Mouse (Mus musculus): ENCODE results near the gene Gm20721. TPM values are rescaled to one million over a fixed set of nuclear protein-coding genes. Genes with fewer than 3 reads are reported as not detected.
A peak's percentile ranks its signal among the peaks of the same experiment; 100 is the strongest.

Gene Gm20721
- total and polyA plus RNA-seq, 3 experiments: 55.7 to 363 TPM; not detected in 1

DNA sequence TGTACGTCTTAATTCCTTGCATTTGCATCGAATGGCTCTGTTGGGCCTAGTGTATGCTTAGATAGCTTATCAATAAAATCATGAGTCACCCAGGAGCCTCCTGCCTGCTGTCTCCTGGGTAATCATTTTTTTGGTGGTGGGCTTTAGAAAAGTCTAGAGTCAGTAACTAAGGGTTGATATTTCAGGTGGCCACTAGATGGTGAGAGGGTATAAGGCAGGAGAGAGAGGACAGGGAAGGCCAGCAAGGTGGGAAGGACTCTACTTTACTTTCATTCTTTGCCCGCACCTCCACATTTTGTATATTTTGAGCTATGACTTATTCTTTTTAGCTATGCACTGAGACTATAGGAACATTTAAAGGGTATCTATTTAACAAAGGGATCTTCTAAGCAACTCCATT, 38.6 kb downstream of the Gm20721 start:
- Histone ChIP-seq H3K27me3 (replicated peaks) (no peaks in the 10 kb centered on the region), H3K9me3 (replicated peaks; ENCODE audit: low read length) (no peaks in the 10 kb centered on the region)

GRCm38 (mm10) chr2:174305646-174306045, 40.9 kb downstream of the Gm20721 start:
- in situ Hi-C loops (cut with MboI; ENCODE audit: low pct_ligation_motif_present, low pct_unique_long_range_greater_than_20kb, low sequenced_read_pairs) (no loop called here), dilution Hi-C loops (cut with MboI; ENCODE audit: extremely low pct_ligation_motif_present, extremely low pct_unique_long_range_greater_than_20kb, low sequenced_read_pairs) (no loop called here)
- TF ChIP-seq TCF12 (IDR thresholded peaks at IDR 0.05; ENCODE audit: low read depth, low read length) (no peak), ZKSCAN1 (IDR thresholded peaks at IDR 0.05; ENCODE audit: borderline replicate concordance, low read depth, low read length) (no peak), IRF4 (IDR thresholded peaks at IDR 0.05; ENCODE audit: low read depth, low read length) (no peak), JUN (IDR thresholded peaks at IDR 0.05; ENCODE audit: insufficient read depth, low read depth, low read length) (no peak), USF1 (IDR thresholded peaks at IDR 0.05; ENCODE audit: low read depth, low read length) (no peak), JUND (conservative IDR thresholded peaks at IDR 0.05; ENCODE audit: low read depth, low read length) (no peak), SIN3A (IDR thresholded peaks at IDR 0.05; ENCODE audit: low read length) (no peak), MAFK (IDR thresholded peaks at IDR 0.05; ENCODE audit: insufficient replicate concordance, low read length) (no peak), BHLHE40 (IDR thresholded peaks at IDR 0.05; ENCODE audit: low read depth, low read length) (no peak), MXI1 (IDR thresholded peaks at IDR 0.05; ENCODE audit: low read depth, low read length) (no peak), TBP (conservative IDR thresholded peaks at IDR 0.05; ENCODE audit: low read depth, low read length) (no peak), POLR2AphosphoS2 (IDR thresholded peaks at IDR 0.05; ENCODE audit: low read depth, low read length) (no peak), CHD1 (IDR thresholded peaks at IDR 0.05; ENCODE audit: low read depth, low read length) (no peak), RCOR1 (conservative IDR thresholded peaks at IDR 0.05; ENCODE audit: low read depth, low read length) (no peak), ETS1 (conservative IDR thresholded peaks at IDR 0.05; ENCODE audit: low read depth, low read length) (no peak), SMC3 (IDR thresholded peaks at IDR 0.05; ENCODE audit: low read depth, low read length) (no peak), CTCF (conservative IDR thresholded peaks at IDR 0.05 in 1 of 2, IDR thresholded peaks at IDR 0.05 in 1 of 2; ENCODE audit: low read depth in 2 of 2, low read length in 2 of 2) (no peak), ZC3H11A (IDR thresholded peaks at IDR 0.05; ENCODE audit: low read depth, low read length) (no peak), ZMIZ1 (IDR thresholded peaks at IDR 0.05; ENCODE audit: low read depth, low read length) (no peak), GABPA (IDR thresholded peaks at IDR 0.05; ENCODE audit: insufficient replicate concordance, low read depth, low read length) (no peak)

More for the DNA sequence above, 38.6 kb downstream of the Gm20721 start:
- in situ Hi-C loops (cut with MboI; ENCODE audit: low pct_ligation_motif_present, low pct_unique_long_range_greater_than_20kb, low sequenced_read_pairs): no loop called here
- Histone ChIP-seq H3K4me1 (ENCODE audit: control insufficient read depth in 1 of 2, insufficient read depth in 2 of 2) (peaks cover 0 to 10% of the 10 kb centered on the region in 2 experiments; a peak in 2 of 4 replicates), H3K4me2 (ENCODE audit: insufficient read depth, low read depth, poor library complexity, severe bottlenecking) (no peak overlapping the region), H3K4me3 (replicated peaks in 1 of 3; ENCODE audit: low read depth in 2 of 3, low read length in 2 of 3, poor library complexity in 1 of 3) (no peak overlapping the region), H3K27ac (ENCODE audit: insufficient read depth, low read depth) (no peak overlapping the region), H3K36me3 (replicated peaks in 1 of 2; ENCODE audit: control insufficient read depth in 1 of 2, insufficient read depth in 1 of 2, low read length in 1 of 2) (no peaks in the 10 kb centered on the region), H3K9ac (ENCODE audit: insufficient read depth, low read depth) (no peak overlapping the region), H3K79me2 (replicated peaks; ENCODE audit: control insufficient read depth, extremely low read depth, insufficient read depth, poor library complexity, severe bottlenecking) (no peaks in the 10 kb centered on the region)
- DNase-seq (ENCODE audit: extremely low read depth): no peak
- TF ChIP-seq POLR2A (IDR thresholded peaks at IDR 0.05; ENCODE audit: low read depth, low read length): no peak
- no peak for TF ChIP-seq CHD1 (IDR thresholded peaks at IDR 0.05; ENCODE audit: low read depth, low read length)
- TF ChIP-seq KAT2A (IDR thresholded peaks at IDR 0.05; ENCODE audit: insufficient replicate concordance, low read length): no peak
- TF ChIP-seq SMC3 (IDR thresholded peaks at IDR 0.05; ENCODE audit: low read depth, low read length): peak; percentile 29; the same call in 1 of the 2 replicates
- peak; percentile 57 for TF ChIP-seq RAD21 (IDR thresholded peaks at IDR 0.05; ENCODE audit: low read depth, low read length)
- peak in 1 of 2 experiments; percentile 48; a peak in 2 of 4 replicates for TF ChIP-seq CTCF (conservative IDR thresholded peaks at IDR 0.05 in 1 of 2, IDR thresholded peaks at IDR 0.05 in 1 of 2; ENCODE audit: low read depth in 2 of 2, low read length in 2 of 2)
- dilution Hi-C loops (cut with MboI; ENCODE audit: extremely low pct_ligation_motif_present, extremely low pct_unique_long_range_greater_than_20kb, low sequenced_read_pairs): no loop called here

More at GRCm38 (mm10) chr2:174305646-174306045, 40.9 kb downstream of the Gm20721 start:
- H3K79me2 ChIP-seq (replicated peaks; ENCODE audit: control insufficient read depth, extremely low read depth, insufficient read depth, poor library complexity, severe bottlenecking): no peaks in the 10 kb centered on the region
- H3K27ac ChIP-seq (ENCODE audit: insufficient read depth, low read depth): no peak overlapping the region
- no peak for DNase-seq (ENCODE audit: extremely low read depth)
- no peaks in the 10 kb centered on the region; a peak in 1 of 4 replicates for H3K4me1 ChIP-seq (ENCODE audit: control insufficient read depth in 1 of 2, insufficient read depth in 2 of 2)
- H3K9me3 ChIP-seq (replicated peaks; ENCODE audit: low read length): peaks cover 2% of the 10 kb centered on the region
- no peaks in the 10 kb centered on the region for H3K36me3 ChIP-seq (replicated peaks in 1 of 2; ENCODE audit: control insufficient read depth in 1 of 2, insufficient read depth in 1 of 2, low read length in 1 of 2)
- no peak overlapping the region for H3K9ac ChIP-seq (ENCODE audit: insufficient read depth, low read depth)
- H3K4me2 ChIP-seq (ENCODE audit: insufficient read depth, low read depth, poor library complexity, severe bottlenecking): no peak overlapping the region
- H3K4me3 ChIP-seq (replicated peaks in 1 of 3; ENCODE audit: low read depth in 2 of 3, low read length in 2 of 3, poor library complexity in 1 of 3): no peak overlapping the region
- H3K27me3 ChIP-seq (replicated peaks): no peaks in the 10 kb centered on the region
